Comparison of ENCODE assay signal across 20 mouse cellular contexts in the genomic region with DNA sequence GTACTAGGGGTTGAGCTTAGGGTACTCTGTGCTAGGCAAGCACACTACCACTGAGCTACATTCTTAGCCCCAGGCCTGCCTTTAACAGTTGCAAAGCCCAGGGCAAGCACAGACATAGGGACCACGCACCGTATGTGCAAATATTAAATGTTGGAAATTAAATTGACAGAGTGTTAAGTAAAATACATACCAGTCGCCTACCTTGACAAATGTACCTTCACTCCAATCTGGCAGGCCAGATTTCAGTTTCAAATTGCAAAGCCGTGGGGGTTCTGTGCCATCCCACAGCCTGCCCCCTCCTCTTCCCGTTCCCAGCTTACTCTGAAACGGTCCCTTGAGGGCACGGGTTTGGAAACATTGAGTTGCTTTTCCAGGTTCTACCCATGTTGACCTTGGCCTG. TPM values are rescaled to one million over a fixed set of nuclear protein-coding genes. Genes with fewer than 3 reads are reported as not detected.
"Had no signal": no experiment of that assay in that cellular context is flagged by ENCODE, and none has a peak within 500 bp of the region (broad histone marks: within the 10 kb centered on the region; RNA-seq: fewer than 3 reads in every experiment).

No protein-coding gene starts in this region.

- ATAC-seq: midbrain, embryonic 13.5 days; midbrain, embryonic 15.5 days had no signal

- H3K4me1 ChIP-seq: midbrain, embryonic 10.5 days; midbrain, embryonic 13.5 days; midbrain, embryonic 15.5 days; neural tube, embryonic 12.5 days; stomach, embryonic 15.5 days had no signal

- H3K4me3 ChIP-seq: midbrain, embryonic 10.5 days; midbrain, embryonic 13.5 days; midbrain, embryonic 15.5 days; myocyte; neural tube, embryonic 12.5 days; stomach, embryonic 15.5 days had no signal

- DNase-seq: lung, adult 18-20 months; lung, embryonic 14.5 days; lung, postnatal 10 days; lung, postnatal 4 days; right cerebral cortex, postnatal 14 days; thymus, adult 2 months; thymus, postnatal 25 days; thymus, postnatal 4 days had no signal

- H3K4me2 ChIP-seq: lung, embryonic 14.5 days; midbrain, embryonic 13.5 days; midbrain, embryonic 15.5 days; neural tube, embryonic 12.5 days; stomach, embryonic 15.5 days had no signal

- H3K27ac ChIP-seq: liver, embryonic 14.5 days; midbrain, embryonic 10.5 days; midbrain, embryonic 13.5 days; midbrain, embryonic 15.5 days; neural tube, embryonic 12.5 days; stomach, embryonic 15.5 days; stomach, postnatal 0 days had no signal

- H3K36me3 ChIP-seq: midbrain, embryonic 10.5 days; midbrain, embryonic 13.5 days; midbrain, embryonic 15.5 days; neural tube, embryonic 12.5 days; stomach, embryonic 15.5 days had no signal

- H3K27me3 ChIP-seq: midbrain, embryonic 13.5 days; midbrain, embryonic 15.5 days; neural tube, embryonic 12.5 days; stomach, embryonic 15.5 days had no signal

- H3K9me3 ChIP-seq: midbrain, embryonic 10.5 days; midbrain, embryonic 13.5 days; midbrain, embryonic 15.5 days; neural tube, embryonic 12.5 days; stomach, embryonic 15.5 days had no signal

- H3K9ac ChIP-seq: liver, embryonic 14.5 days; lung, embryonic 14.5 days; midbrain, embryonic 13.5 days; midbrain, embryonic 15.5 days; neural tube, embryonic 12.5 days; stomach, embryonic 15.5 days had no signal

RNA-seq across cellular contexts. Expression of a gene that starts 13.8 kb away (rescaled TPM):
- total RNA-seq: megakaryocyte, adult 5-6 weeks; megakaryocyte-erythroid progenitor cell, adult 5-6 weeks; neutrophil, adult 5-6 weeks had no signal
- polyA plus RNA-seq: liver, embryonic 14.5 days; liver, embryonic 16.5 days had no signal
